Mouse (Mus musculus) kidney, adult 2 months (tissue): ENCODE data around the gene Samt1.
"Not testable (repeated sequence)": the region's sequence is repeated elsewhere in the genome, so short reads cannot be mapped to it uniquely, and the experiment has no call there.

Source experiments
- CTCF ChIP-seq: fragments of 200-500 bp; conservative IDR thresholded peaks from 2 replicates; pipeline ENCODE4 v1.5.1; 2011; ENCODE audit warnings: low read depth, mild to moderate bottlenecking, control low read depth, low read length, moderate library complexity, mixed read lengths; ENCODE audit not compliant: insufficient read depth, insufficient read length
- POLR2A ChIP-seq: fragments of 200-500 bp; IDR thresholded peaks from one replicate; pipeline ENCODE4 v1.6.1; 2011; ENCODE audit warnings: low read depth, low read length, control low read depth

- TF ChIP-seq CTCF, POLR2A: not testable (repeated sequence)
Observed at GRCm38 (mm10) chrX:154033727-154034126, 21.3 kb upstream of the Samt1 start, which contains the start of gene 4921511M17Rik.
